Mouse (Mus musculus) embryonic facial prominence, embryonic 11.5 days (tissue): ENCODE measurements at regions not wholly inside any gene's neighbourhood (a gene's known extent, or its start where the extent isn't known, plus 50 kb on each side); places are given as distances from the start of the nearest gene placed in this dataset.

Source experiments
- ATAC-seq: fragments of 200-750 bp; cut with Nextera tagmentation; replicated peaks from 2 replicates; pipeline ENCODE4 v1.8.0; 2017; ENCODE audit warnings: low read depth; ENCODE audit not compliant: insufficient number of reproducible peaks, low FRiP score, low TSS enrichment
- DNase-seq: peaks from one replicate; pipeline ENCODE4 v3.0.0-alpha.2; 2015; ENCODE audit warnings: low spot score
- H3K27ac ChIP-seq: fragments of 300-500 bp; sonication (generic); replicated peaks from 2 replicates; pipeline ENCODE4 v1.5.1; 2014; ENCODE audit warnings: mild to moderate bottlenecking, low read depth, low read length, control low read depth
- H3K27me3 ChIP-seq: fragments of 300-500 bp; sonication (generic); 2 replicates; pipeline ENCODE4 v1.6.1; 2014; ENCODE audit warnings: mild to moderate bottlenecking, low read length, moderate library complexity, mixed read lengths; ENCODE audit not compliant: control insufficient read depth, insufficient read depth
- H3K36me3 ChIP-seq: fragments of 300-500 bp; sonication (generic); replicated peaks from 2 replicates; pipeline ENCODE4 v1.6.1; 2014; ENCODE audit warnings: low read depth, mild to moderate bottlenecking, low read length, moderate library complexity, mixed read lengths; ENCODE audit not compliant: control insufficient read depth, insufficient read depth
- H3K4me1 ChIP-seq: fragments of 300-500 bp; sonication (generic); 2 replicates; pipeline ENCODE4 v1.6.1; 2014; ENCODE audit warnings: low read length, mixed read lengths; ENCODE audit not compliant: control insufficient read depth, insufficient read depth
- H3K4me2 ChIP-seq: fragments of 300-500 bp; sonication (generic); 2 replicates; pipeline ENCODE4 v1.6.1; 2014; ENCODE audit warnings: low read depth, mild to moderate bottlenecking, control low read depth, low read length, moderate library complexity
- H3K4me3 ChIP-seq: fragments of 300-500 bp; sonication (generic); 2 replicates; pipeline ENCODE4 v1.5.1; 2014; ENCODE audit warnings: low read depth, low read length, control low read depth
- H3K9ac ChIP-seq: fragments of 300-500 bp; sonication (generic); replicated peaks from 2 replicates; pipeline ENCODE4 v1.6.1; 2014; ENCODE audit warnings: mild to moderate bottlenecking, control low read depth, low read length
- H3K9me3 ChIP-seq: fragments of 300-500 bp; sonication (generic); replicated peaks from 2 replicates; pipeline ENCODE4 v1.6.1; 2016; ENCODE audit warnings: mild to moderate bottlenecking, low read length, inconsistent platforms, mixed read lengths; ENCODE audit not compliant: control insufficient read depth
- WGBS: fragments of 180-500 bp; shearing (Covaris S2); extraction: QIAGEN DNeasy Blood & Tissue Kit; methylation state at CpG from one replicate; pipeline ENCODE4 v1.1.7; 2014; 5-methylcytosine and 5-hydroxymethylcytosine counted together

- 44% methylated on average over 1 of the region's 1 CpGs for WGBS
- DNase-seq, result no peak
Observed at GRCm38 (mm10) chr12:8869190-8869589, 52.3 kb upstream of the Laptm4a start.

More at GRCm38 (mm10) chr12:8869190-8869589, 52.3 kb upstream of the Laptm4a start:
- no peak overlapping the region for H3K27ac ChIP-seq
- H3K4me3 ChIP-seq, result no peak overlapping the region
- no peaks in the 10 kb centered on the region for H3K9me3 ChIP-seq
- no peaks in the 10 kb centered on the region for H3K4me1 ChIP-seq
- H3K36me3 ChIP-seq, result no peaks in the 10 kb centered on the region
- no peak overlapping the region for H3K4me2 ChIP-seq
- no peaks in the 10 kb centered on the region for H3K27me3 ChIP-seq
- no peak overlapping the region for H3K9ac ChIP-seq
- no peak for ATAC-seq
